Mouse (Mus musculus) ovary, postnatal 36 days (tissue): ENCODE measurements at regions not wholly inside any gene's neighbourhood (a gene's known extent, or its start where the extent isn't known, plus 50 kb on each side); places are given as distances from the start of the nearest gene placed in this dataset.

ENCODE experiments used
- DNase-seq: peaks from one replicate; pipeline ENCODE4 v3.0.0; 2022; ENCODE audit warnings: low spot score, mixed read lengths

GRCm38 (mm10) chr2:133221762-133222556 is 276.3 kb upstream of the Fermt1 start:
- DNase-seq: no peak

GRCm38 (mm10) chr2:133235175-133235920 is 289.6 kb upstream of the Fermt1 start:
- DNase-seq: no peak

GRCm38 (mm10) chr2:133252131-133252530 is 299.8 kb upstream of the Bmp2 start:
- no peak for DNase-seq

GRCm38 (mm10) chr2:133274424-133274823 is 277.5 kb upstream of the Bmp2 start:
- DNase-seq: no peak

- DNase-seq: no peak
These were observed 273.4 kb upstream of the Bmp2 start for GRCm38 (mm10) chr2:133278546-133278945.

- no peak for DNase-seq
These were observed 272.7 kb upstream of the Bmp2 start for GRCm38 (mm10) chr2:133279275-133279674.

GRCm38 (mm10) chr2:133282692-133283091 is 269.3 kb upstream of the Bmp2 start:
- DNase-seq: no peak

GRCm38 (mm10) chr2:133283709-133284108 is 268.2 kb upstream of the Bmp2 start:
- no peak for DNase-seq

- DNase-seq: no peak
These were observed 257.8 kb upstream of the Bmp2 start for GRCm38 (mm10) chr2:133294136-133294535.

- peak; percentile 36 for DNase-seq
These were observed 246.0 kb upstream of the Bmp2 start for GRCm38 (mm10) chr2:133305936-133306335.

GRCm38 (mm10) chr2:133311001-133311400 is 241.0 kb upstream of the Bmp2 start:
- DNase-seq: no peak

GRCm38 (mm10) chr2:133326290-133327050 is 225.5 kb upstream of the Bmp2 start:
- no peak for DNase-seq

- DNase-seq: no peak
These were observed 224.3 kb upstream of the Bmp2 start for GRCm38 (mm10) chr2:133327653-133328052.

- no peak for DNase-seq
These were observed 215.6 kb upstream of the Bmp2 start for GRCm38 (mm10) chr2:133336177-133336901.

GRCm38 (mm10) chr2:133338150-133338549 is 213.8 kb upstream of the Bmp2 start:
- DNase-seq: no peak

- DNase-seq: no peak
These were observed 210.6 kb upstream of the Bmp2 start for GRCm38 (mm10) chr2:133341352-133341751.

- no peak for DNase-seq
These were observed 205.8 kb upstream of the Bmp2 start for GRCm38 (mm10) chr2:133345964-133346788.

- no peak for DNase-seq
These were observed 205.1 kb upstream of the Bmp2 start for GRCm38 (mm10) chr2:133346789-133347424.

GRCm38 (mm10) chr2:133351306-133351705 is 200.7 kb upstream of the Bmp2 start:
- no peak for DNase-seq

GRCm38 (mm10) chr2:133352800-133353199 is 199.2 kb upstream of the Bmp2 start:
- DNase-seq: no peak
